Mouse (Mus musculus) gastrocnemius, postnatal 25 days (tissue): ENCODE results near the gene Ccdc124. TPM values are rescaled to one million over a fixed set of nuclear protein-coding genes. Genes with fewer than 3 reads are reported as not detected.

ENCODE experiments used
- DNase-seq: peaks from one replicate; pipeline ENCODE4 v3.0.0; 2022
- microRNA-seq, 2 experiments: library from miRNA; unstranded; fragments of <30 nt; microRNA quantifications; one replicate each; pipeline ENCODE4 v1.2.0; 2021; ENCODE audit warnings: borderline replicate concordance in 2 of 2
- total RNA-seq, 2 experiments: library from RNA; stranded (reverse); gene quantifications; 1 replicate in 1 of 2; 2 replicates in 1 of 2; pipeline ENCODE4 v1.2.3; 2021

Gene Ccdc124
- total RNA-seq, 2 experiments from 2014 or later: 58.3 to 58.8 TPM

GRCm38 (mm10) chr8:70821399-70821962 lies 52.3 kb downstream of the Ccdc124 start:
- DNase-seq: no peak

- peak; percentile 70 for DNase-seq
Observed at GRCm38 (mm10) chr8:70820101-70820935, 53.4 kb downstream of the Ccdc124 start.

Small RNAs within 50 kb of the gene (microRNA-seq; reads per million reads assigned to microRNA genes)
- gene Mir7067: 0 reads per million in 2 experiments

Other genes starting within 250 kb of the Ccdc124 start
- under 1 TPM in 1 of 2 experiments, not detected in 1; 0.33 TPM for gene Gdf15, start 241.5 kb downstream of the Ccdc124 start, total RNA-seq
- gene Pgpep1, start 213.5 kb downstream of the Ccdc124 start, total RNA-seq: 10 to 100 TPM; 18.6 to 22.6 TPM
- 10 to 100 TPM; 57.7 to 66.0 TPM for gene Lsm4, start 200.7 kb downstream of the Ccdc124 start, total RNA-seq
- gene Jund, start 175.0 kb downstream of the Ccdc124 start, total RNA-seq: 10 to 100 TPM; 54.5 to 68.6 TPM
- gene Iqcn, start 170.5 kb downstream of the Ccdc124 start, total RNA-seq: not detected
- not detected for gene Gm3336, start 155.4 kb downstream of the Ccdc124 start, total RNA-seq
- 1 to 10 TPM; 1.6 to 2.3 TPM for gene Pde4c, start 150.2 kb downstream of the Ccdc124 start, total RNA-seq
- gene Rab3a, start 119.3 kb downstream of the Ccdc124 start, total RNA-seq: 10 to 100 TPM; 40.0 to 40.4 TPM
- gene Mpv17l2, start 113.0 kb downstream of the Ccdc124 start, total RNA-seq: 10 to 100 TPM; 19.6 to 25.6 TPM
- gene Pik3r2, start 97.2 kb downstream of the Ccdc124 start, total RNA-seq: 10 to 100 TPM; 13.1 to 18.7 TPM
- gene Mast3, start 68.9 kb downstream of the Ccdc124 start, total RNA-seq: 1 to 10 TPM; 2.4 to 3.4 TPM
- gene Il12rb1, start 65.5 kb downstream of the Ccdc124 start, total RNA-seq: not detected
- gene Arrdc2, start 34.2 kb downstream of the Ccdc124 start, total RNA-seq: 10 to 100 TPM; 21.7 to 39.3 TPM
- gene Kcnn1, start 10.7 kb downstream of the Ccdc124 start, total RNA-seq: 10 to 100 TPM; 11.8 to 14.4 TPM
- not detected for gene Slc5a5, start 18.8 kb upstream of the Ccdc124 start, total RNA-seq
- gene Rpl18a, start 23.5 kb upstream of the Ccdc124 start, total RNA-seq: 100 to 1,000 TPM; 829 to 878 TPM
- gene Map1s, start 32.0 kb upstream of the Ccdc124 start, total RNA-seq: 10 to 100 TPM; 11.6 to 11.7 TPM